Mouse (Mus musculus) megakaryocyte-erythroid progenitor cell, adult 5-6 weeks (primary cell): ENCODE results near the gene Ypel4. TPM values are rescaled to one million over a fixed set of nuclear protein-coding genes. Genes with fewer than 3 reads are reported as not detected.

ENCODE experiments used
- total RNA-seq, 2 experiments: library from RNA; stranded (forward) in 1 of 2; stranded (reverse) in 1 of 2; fragments of 200-1000, 215-1000 nt in 1 of 2; fragments of >200 nt in 1 of 2; fragmentation: Nextera tagmentation in 1 of 2; gene quantifications; 2 replicates each; pipeline ENCODE4 v1.2.3; 2014 to 2017

The Ypel4 gene
- total RNA-seq, 2 experiments from 2014 or later: 0.39 to 3.7 TPM

Other genes starting within 250 kb of the Ypel4 start
- gene Ctnnd1, start 83.3 kb upstream of the Ypel4 start, total RNA-seq (2014; fragmentation: Nextera tagmentation): 24.2 and 27.2 TPM in 2 replicates
- gene Ctnnd1, start 83.3 kb upstream of the Ypel4 start, total RNA-seq (2017): 14.9 and 20.1 TPM in 2 replicates
- not detected in 2 replicates for gene Btbd18, start 75.0 kb upstream of the Ypel4 start, total RNA-seq (2014; fragmentation: Nextera tagmentation)
- not detected in 2 replicates for gene Btbd18, start 75.0 kb upstream of the Ypel4 start, total RNA-seq (2017)
- 164 and 169 TPM in 2 replicates for gene Selenoh, start 63.3 kb upstream of the Ypel4 start, total RNA-seq (2014; fragmentation: Nextera tagmentation)
- 70.6 and 79.2 TPM in 2 replicates for gene Selenoh, start 63.3 kb upstream of the Ypel4 start, total RNA-seq (2017)
- 0.82 TPM in 1 of 2 replicates, not detected in the other for gene Gm28635, start 56.0 kb upstream of the Ypel4 start, total RNA-seq (2014; fragmentation: Nextera tagmentation)
- gene Gm28635, start 56.0 kb upstream of the Ypel4 start, total RNA-seq (2017): not detected in 2 replicates
- gene Med19, start 55.7 kb upstream of the Ypel4 start, total RNA-seq (2014; fragmentation: Nextera tagmentation): 29.3 and 38.1 TPM in 2 replicates
- gene Med19, start 55.7 kb upstream of the Ypel4 start, total RNA-seq (2017): 26.8 and 30.1 TPM in 2 replicates
- 31.8 and 37.7 TPM in 2 replicates for gene Tmx2, start 54.9 kb upstream of the Ypel4 start, total RNA-seq (2014; fragmentation: Nextera tagmentation)
- gene Tmx2, start 54.9 kb upstream of the Ypel4 start, total RNA-seq (2017): 37.9 and 48.8 TPM in 2 replicates
- 37.6 and 44.6 TPM in 2 replicates for gene Zdhhc5, start 18.9 kb upstream of the Ypel4 start, total RNA-seq (2014; fragmentation: Nextera tagmentation)
- gene Zdhhc5, start 18.9 kb upstream of the Ypel4 start, total RNA-seq (2017): 23.9 and 37.0 TPM in 2 replicates
- gene Clp1, start 6.7 kb upstream of the Ypel4 start, total RNA-seq (2014; fragmentation: Nextera tagmentation): 35.4 and 38.0 TPM in 2 replicates
- 43.8 and 46.5 TPM in 2 replicates for gene Clp1, start 6.7 kb upstream of the Ypel4 start, total RNA-seq (2017)
- gene Gm19426, start 9.6 kb downstream of the Ypel4 start, total RNA-seq (2014; fragmentation: Nextera tagmentation): 0.98 TPM in 1 of 2 replicates, not detected in the other
- not detected in 2 replicates for gene Gm19426, start 9.6 kb downstream of the Ypel4 start, total RNA-seq (2017)
- not detected in 2 replicates for gene Serping1, start 41.4 kb downstream of the Ypel4 start, total RNA-seq (2014; fragmentation: Nextera tagmentation)
- not detected in 2 replicates for gene Serping1, start 41.4 kb downstream of the Ypel4 start, total RNA-seq (2017)
- gene Ube2l6, start 64.8 kb downstream of the Ypel4 start, total RNA-seq (2014; fragmentation: Nextera tagmentation): 37.2 and 56.9 TPM in 2 replicates
- 35.3 and 56.3 TPM in 2 replicates for gene Ube2l6, start 64.8 kb downstream of the Ypel4 start, total RNA-seq (2017)
- not detected in 2 replicates for gene Smtnl1, start 88.6 kb downstream of the Ypel4 start, total RNA-seq (2014; fragmentation: Nextera tagmentation)
- not detected in 2 replicates for gene Smtnl1, start 88.6 kb downstream of the Ypel4 start, total RNA-seq (2017)
- 91.6 and 94.6 TPM in 2 replicates for gene Timm10, start 92.9 kb downstream of the Ypel4 start, total RNA-seq (2014; fragmentation: Nextera tagmentation)
- 48.9 and 88.0 TPM in 2 replicates for gene Timm10, start 92.9 kb downstream of the Ypel4 start, total RNA-seq (2017)
- gene Slc43a1, start 104.8 kb downstream of the Ypel4 start, total RNA-seq (2014; fragmentation: Nextera tagmentation): 96.3 and 117 TPM in 2 replicates
- 40.1 and 70.3 TPM in 2 replicates for gene Slc43a1, start 104.8 kb downstream of the Ypel4 start, total RNA-seq (2017)
- gene Rtn4rl2, start 152.7 kb downstream of the Ypel4 start, total RNA-seq (2014; fragmentation: Nextera tagmentation): not detected in 2 replicates
- not detected in 2 replicates for gene Rtn4rl2, start 152.7 kb downstream of the Ypel4 start, total RNA-seq (2017)
- 118 and 137 TPM in 2 replicates for gene Slc43a3, start 202.5 kb downstream of the Ypel4 start, total RNA-seq (2014; fragmentation: Nextera tagmentation)
- 65.3 and 108 TPM in 2 replicates for gene Slc43a3, start 202.5 kb downstream of the Ypel4 start, total RNA-seq (2017)
- gene Prg2, start 246.4 kb downstream of the Ypel4 start, total RNA-seq (2014; fragmentation: Nextera tagmentation): not detected in 2 replicates
- 0.85 and 3.2 TPM in 2 replicates for gene Prg2, start 246.4 kb downstream of the Ypel4 start, total RNA-seq (2017)